Mouse (Mus musculus): ENCODE measurements around the gene Gm9736.
"Not testable (repeated sequence)": the region's sequence is repeated elsewhere in the genome, so short reads cannot be mapped to it uniquely, and the experiment has no call there.

The Gm9736 gene

DNA sequence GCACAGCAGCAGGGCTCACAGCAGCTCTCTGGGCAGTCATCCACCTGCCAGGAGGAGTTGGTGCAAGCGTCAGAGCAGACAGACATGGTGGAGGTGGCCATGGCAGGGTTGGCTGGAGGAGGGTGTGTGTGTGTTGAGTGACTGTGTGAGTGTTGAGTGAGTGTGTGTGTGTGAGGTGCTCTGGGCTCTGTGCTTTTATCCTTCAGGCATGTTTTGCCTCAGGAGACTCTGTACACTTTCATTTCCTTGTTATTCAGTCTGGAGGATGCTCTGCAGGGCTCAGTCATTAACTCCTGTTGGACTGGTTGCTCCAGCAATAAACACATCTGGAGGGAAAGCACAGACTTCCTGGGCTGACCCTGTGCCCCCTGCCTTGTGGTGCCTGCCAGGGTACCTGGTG lies at the start of gene Gm9736:
Gene Gm9736 (minus strand): TSS at position 101 of the 400 bp plus-strand sequence.
- DNase-seq (ENCODE audit: extremely low read depth, low read depth) = not testable (repeated sequence)

DNA sequence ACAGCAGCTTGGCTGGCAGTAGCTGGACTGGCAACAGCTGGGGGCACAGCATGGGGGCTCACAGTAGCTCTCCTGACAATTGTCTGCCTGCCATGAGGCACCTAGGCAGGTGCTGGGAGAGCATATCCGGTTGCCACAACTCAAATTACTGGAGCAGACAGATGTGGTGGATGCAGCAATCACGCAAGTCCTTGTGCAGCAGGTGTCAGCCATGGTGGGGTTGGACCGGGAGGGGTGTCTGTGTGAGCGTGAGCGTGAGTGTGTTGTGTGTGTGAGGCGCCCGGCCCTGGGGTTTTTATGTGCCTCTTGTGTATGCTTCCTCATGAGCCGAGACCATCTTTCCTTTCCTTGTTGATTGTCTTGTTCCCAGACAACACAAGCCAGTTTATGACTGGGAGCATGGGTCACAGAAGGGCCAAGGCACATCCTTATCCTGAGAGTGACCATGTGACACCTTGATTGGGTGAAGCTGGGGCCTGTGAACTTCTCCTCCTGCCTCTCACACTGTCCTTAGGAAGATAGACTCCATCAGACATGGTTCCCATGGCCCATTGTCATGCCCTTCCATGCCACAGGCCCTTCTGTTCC lies 47.9 kb upstream of the Gm9736 start, which contains the start of gene Gm19668:
Gene Gm19668 (minus strand): TSS at position 213 of the 588 bp plus-strand sequence.
- no peak for DNase-seq (ENCODE audit: extremely low read depth, low read depth)

DNA sequence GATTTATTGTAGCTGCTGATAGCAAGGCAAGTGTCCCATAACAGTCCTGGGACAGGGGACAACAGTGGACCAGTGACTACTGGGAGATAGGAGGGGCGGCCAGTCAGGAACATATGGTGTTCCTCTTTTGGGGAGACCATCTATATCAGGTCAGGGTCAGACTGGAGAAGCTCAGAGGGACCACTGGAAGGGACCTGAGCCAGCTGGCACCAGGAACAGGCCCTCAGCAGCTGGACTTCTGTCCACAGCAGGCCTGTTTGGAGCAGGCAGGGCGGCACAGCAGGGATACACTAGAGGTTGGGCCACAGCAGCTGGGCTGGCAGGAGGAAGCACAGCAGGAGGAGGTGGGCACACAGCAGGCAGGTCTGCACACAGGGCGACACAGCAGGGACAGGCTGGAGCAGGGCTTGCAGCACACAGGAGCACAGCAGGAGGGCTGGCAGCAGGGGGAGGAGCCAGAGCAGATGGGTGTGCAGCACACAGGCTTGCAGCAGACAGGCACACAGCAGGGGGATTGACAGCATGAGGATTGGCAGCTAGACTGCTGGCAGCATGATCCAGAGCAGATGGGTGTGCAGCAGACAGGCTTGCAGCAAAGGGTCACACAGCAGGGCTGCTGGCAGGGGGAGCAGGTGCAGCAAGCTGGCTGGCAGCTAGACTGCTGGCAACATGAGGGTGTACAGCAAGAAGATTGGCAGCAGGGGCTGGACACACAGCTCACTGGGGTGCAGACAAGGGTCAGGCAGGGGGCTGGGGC lies 47.2 kb upstream of the Gm9736 start:
- DNase-seq (ENCODE audit: extremely low read depth, low read depth) = not testable (repeated sequence)

DNA sequence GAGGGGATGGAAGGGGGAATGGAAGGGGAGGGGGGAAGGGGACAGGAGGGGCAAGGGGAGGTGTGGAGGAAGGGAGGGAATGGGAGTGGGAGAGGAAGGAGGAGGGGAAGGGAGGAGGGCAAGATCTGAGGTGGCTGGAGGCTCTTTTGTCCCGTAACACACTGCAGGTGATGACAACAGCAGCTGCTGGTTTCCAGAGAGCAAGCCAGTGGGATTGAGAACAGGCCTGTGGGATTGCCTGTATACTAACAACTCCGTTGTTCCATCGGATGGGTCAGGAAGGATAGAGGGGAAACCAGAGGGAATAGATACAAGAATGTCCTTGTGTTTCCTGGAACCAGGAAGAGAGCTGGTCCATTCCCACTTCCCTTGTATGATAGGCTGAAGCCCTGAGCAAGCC lies 46.5 kb upstream of the Gm9736 start:
- no peak for DNase-seq (ENCODE audit: extremely low read depth, low read depth)

DNA sequence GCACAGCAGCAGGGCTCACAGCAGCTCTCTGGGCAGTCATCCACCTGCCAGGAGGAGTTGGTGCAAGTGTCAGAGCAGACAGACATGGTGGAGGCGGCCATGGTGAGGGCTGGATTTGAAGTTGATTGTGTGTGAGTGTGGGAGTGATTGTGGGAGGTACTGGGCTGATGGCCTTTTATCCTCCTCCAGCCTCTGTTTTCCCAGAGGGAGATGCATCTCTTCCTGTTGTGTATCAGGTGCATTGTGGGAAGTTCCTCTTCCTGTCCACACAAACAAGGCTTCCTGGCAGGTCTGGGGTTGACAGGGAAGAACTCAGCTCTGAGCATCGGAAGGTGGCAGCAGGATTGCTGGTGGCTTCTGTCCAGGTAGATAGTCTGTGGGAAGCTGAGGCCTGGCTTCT lies 43.8 kb upstream of the Gm9736 start, which contains the start of gene Gm9639:
Gene Gm9639 (minus strand): TSS at position 101 of the 400 bp plus-strand sequence.
- DNase-seq (ENCODE audit: extremely low read depth, low read depth) = no peak

DNA sequence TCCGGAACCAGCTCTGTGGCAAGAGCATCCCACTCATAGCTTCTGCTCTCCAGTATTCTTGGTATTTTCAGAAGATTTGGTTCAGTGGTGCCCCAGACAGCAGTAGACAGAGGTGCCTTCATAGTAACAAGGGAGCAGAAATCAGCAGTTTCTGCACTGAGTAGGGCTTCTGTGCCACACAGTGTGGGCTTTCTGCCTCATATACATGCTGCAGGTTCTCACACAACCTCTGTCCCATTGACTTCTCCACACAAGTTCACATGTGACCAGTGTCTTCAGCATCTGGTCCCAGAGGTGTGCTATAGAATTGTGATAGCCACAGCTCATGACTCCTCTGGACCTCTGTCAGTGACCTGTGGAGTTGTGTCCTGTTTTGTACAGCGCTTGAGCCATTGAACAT lies 37.5 kb upstream of the Gm9736 start:
- DNase-seq (ENCODE audit: extremely low read depth, low read depth) = no peak

DNA sequence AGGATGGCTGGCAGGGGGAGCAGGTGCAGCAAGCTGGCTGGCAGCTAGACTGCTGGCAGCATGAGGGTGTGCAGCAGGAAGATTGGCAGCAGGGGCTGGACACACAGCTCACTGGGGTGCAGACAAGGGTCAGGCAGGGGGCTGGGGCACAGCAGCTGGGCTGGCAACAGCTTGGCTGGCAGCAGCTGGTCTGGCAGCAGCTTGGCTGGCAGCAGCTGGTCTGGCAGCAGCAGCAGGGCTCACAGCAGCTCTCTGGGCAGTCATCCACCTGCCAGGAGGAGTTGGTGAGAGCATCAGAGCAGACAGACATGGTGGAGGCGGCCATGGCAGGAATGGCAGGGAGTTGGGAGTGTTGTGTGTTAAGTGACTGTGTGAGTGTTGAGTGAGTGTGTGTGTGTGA lies 36.7 kb upstream of the Gm9736 start, which contains the start of gene Gm7137:
Gene Gm7137 (minus strand): TSS at position 325 of the 400 bp plus-strand sequence.
- DNase-seq (ENCODE audit: extremely low read depth, low read depth) = not testable (repeated sequence)

DNA sequence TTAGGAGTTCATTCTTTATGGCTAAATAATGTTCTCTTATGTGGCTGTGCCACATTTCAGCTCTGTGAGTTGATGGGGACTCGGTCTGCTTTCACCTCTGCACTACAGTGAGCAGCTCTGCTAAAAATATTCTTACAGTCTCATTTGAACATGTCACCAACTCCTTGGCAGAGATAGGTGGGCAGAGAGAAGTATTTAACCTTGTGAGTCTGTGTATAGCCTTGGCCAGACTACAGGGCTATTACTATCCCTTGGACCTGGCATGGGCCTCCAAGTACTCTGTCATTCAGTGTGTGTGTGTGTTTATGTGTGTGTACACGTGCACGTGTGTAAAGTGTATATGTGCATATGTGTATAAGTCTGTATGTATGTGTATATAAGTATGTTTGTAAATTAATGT lies 32.2 kb upstream of the Gm9736 start:
- DNase-seq (ENCODE audit: extremely low read depth, low read depth) = not testable (repeated sequence)

DNA sequence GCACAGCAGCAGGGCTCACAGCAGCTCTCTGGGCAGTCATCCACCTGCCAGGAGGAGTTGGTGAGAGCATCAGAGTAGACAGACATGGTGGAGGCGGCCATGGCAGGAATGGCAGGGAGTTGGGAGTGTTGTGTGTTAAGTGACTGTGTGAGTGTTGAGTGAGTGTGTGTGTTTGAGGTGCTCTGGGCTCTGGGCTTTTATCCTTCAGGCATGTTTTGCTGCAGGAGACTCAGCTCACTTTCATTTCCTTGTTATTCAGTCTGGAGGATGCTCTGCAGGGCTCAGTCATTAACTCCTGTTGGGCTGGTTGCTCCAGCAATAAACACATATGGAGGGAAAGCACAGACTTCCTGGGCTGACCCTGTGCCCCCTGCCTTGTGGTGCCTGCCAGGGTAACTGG lies 31.3 kb upstream of the Gm9736 start, which contains the start of gene Gm3250:
Gene Gm3250 (minus strand): TSS at position 101 of the 400 bp plus-strand sequence.
- DNase-seq (ENCODE audit: extremely low read depth, low read depth) = not testable (repeated sequence)

DNA sequence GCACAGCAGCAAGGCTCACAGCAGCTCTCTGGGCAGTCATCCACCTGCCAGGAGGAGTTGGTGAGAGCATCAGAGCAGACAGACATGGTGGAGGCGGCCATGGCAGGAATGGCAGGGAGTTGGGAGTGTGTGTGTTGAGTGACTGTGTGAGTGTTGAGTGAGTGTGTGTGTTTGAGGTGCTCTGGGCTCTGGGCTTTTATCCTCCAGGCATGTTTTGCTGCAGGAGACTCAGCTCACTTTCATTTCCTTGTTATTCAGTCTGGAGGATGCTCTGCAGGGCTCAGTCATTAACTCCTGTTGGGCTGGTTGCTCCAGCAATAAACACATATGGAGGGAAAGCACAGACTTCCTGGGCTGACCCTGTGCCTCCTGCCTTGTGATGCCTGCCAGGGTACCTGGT lies 25.7 kb upstream of the Gm9736 start, which contains the start of gene Gm7138:
Gene Gm7138 (minus strand): TSS at position 101 of the 400 bp plus-strand sequence.
- not testable (repeated sequence) for DNase-seq (ENCODE audit: extremely low read depth, low read depth)

DNA sequence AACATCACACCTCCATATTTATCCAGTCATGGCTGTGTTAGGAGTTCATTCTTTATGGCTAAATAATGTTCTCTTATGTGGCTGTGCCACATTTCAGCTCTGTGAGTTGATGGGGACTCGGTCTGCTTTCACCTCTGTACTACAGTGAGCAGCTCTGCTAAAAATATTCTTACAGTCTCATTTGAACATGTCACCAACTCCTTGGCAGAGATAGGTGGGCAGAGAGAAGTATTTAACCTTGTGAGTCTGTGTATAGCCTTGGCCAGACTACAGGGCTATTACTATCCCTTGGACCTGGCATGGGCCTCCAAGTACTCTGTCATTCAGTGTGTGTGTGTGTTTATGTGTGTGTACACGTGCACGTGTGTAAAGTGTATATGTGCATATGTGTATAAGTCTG lies 21.0 kb upstream of the Gm9736 start:
- DNase-seq (ENCODE audit: extremely low read depth, low read depth) = not testable (repeated sequence)

DNA sequence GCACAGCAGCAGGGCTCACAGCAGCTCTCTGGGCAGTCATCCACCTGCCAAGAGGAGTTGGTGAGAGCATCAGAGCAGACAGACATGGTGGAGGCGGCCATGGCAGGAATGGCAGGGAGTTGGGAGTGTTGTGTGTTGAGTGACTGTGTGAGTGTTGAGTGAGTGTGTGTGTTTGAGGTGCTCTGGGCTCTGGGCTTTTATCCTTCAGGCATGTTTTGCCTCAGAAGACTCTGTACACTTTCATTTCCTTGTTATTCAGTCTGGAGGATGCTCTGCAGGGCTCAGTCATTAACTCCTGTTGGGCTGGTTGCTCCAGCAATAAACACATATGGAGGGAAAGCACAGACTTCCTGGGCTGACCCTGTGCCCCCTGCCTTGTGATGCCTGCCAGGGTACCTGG lies 20.1 kb upstream of the Gm9736 start, which contains the start of gene Gm3238:
Gene Gm3238 (minus strand): TSS at position 101 of the 400 bp plus-strand sequence.
- DNase-seq (ENCODE audit: extremely low read depth, low read depth) = not testable (repeated sequence)

DNA sequence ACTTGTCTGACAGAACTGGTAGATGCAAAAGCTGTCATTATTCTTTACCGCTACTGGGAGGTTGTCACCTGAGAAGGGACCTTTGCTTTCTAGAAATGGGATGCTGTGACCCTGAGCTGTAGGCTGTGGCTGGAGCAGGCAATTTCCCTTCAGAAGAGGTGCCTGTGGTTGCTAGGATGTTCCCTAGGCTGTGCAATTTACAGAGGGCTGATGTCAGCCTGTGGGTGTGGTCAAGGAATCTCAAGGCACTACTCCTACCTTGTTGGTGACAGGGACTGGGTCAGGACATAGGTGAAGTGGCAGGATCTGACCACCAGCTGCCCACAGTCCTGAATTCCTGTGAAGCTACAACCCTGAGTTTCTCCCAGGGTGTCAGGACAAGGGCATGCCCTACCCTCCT lies 18.6 kb upstream of the Gm9736 start:
- no peak for DNase-seq (ENCODE audit: extremely low read depth, low read depth)

DNA sequence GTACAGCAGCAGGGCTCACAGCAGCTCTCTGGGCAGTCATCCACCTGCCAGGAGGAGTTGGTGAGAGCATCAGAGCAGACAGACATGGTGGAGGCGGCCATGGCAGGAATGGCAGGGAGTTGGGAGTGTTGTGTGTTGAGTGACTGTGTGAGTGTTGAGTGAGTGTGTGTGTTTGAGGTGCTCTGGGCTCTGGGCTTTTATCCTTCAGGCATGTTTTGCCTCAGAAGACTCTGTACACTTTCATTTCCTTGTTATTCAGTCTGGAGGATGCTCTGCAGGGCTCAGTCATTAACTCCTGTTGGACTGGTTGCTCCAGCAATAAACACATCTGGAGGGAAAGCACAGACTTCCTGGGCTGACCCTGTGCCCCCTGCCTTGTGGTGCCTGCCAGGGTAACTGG lies 8.4 kb upstream of the Gm9736 start, which contains the start of gene Gm3233:
Gene Gm3233 (minus strand): TSS at position 101 of the 400 bp plus-strand sequence.
- not testable (repeated sequence) for DNase-seq (ENCODE audit: extremely low read depth, low read depth)

DNA sequence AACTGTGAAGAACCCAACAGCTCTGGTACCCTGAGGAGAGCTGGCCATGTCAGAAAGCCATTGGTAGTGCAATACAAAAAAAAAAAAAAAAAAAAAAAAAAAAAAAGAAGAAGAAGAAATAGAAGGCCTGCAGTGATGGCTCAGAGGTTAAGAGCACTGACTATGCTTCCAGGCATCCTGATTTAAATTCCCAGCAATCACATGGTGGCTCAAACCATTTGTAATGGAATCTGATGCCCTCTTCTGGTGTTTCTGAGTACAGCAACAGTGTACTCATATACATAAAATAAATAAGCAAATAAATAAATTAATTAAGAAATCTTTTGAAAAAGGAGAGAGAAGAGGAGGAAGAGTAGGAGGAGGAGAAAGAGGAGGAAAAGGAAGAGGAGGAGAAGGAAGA lies 2.3 kb upstream of the Gm9736 start:
- DNase-seq (ENCODE audit: extremely low read depth, low read depth) = no peak

DNA sequence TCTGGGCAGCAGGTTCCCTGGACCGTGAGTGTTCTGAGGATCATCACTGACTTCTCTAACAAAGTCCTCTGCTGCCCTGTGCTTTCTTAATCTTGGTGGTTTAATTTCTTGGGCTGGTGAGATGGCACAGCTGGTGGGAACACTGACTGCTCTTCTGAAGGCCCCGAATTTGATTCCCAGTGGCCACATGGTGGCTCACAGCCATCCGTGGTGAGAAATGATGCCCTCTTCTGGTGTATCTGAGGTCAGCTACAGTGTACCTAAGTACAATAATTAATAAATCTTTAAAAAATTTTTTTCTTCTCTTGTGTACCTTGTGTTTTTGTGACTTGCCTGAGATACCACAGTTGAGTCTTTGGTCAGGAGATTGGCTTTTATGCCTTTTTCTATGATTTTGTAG lies 1.2 kb upstream of the Gm9736 start:
- not testable (repeated sequence) for DNase-seq (ENCODE audit: extremely low read depth, low read depth)

DNA sequence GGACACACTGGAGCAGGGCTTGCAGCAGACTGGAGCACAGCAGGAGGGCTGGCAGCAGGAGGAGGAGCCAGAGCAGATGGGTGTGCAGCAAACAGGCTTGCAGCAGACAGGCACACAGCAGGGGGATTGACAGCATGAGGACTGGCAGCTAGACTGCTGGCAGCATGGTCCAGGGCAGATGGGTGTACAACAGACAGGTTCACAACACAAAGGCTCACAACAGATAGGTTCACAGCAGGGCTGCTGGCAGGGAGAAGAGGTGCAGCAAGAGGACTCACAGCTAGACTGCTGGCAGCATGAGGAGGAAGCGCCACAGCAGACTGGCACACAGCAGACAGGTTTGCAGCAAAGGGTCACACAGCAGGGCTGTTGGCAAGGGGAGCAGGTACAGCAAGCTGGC lies 468 bp downstream of the Gm9736 start:
- not testable (repeated sequence) for DNase-seq (ENCODE audit: extremely low read depth, low read depth)

DNA sequence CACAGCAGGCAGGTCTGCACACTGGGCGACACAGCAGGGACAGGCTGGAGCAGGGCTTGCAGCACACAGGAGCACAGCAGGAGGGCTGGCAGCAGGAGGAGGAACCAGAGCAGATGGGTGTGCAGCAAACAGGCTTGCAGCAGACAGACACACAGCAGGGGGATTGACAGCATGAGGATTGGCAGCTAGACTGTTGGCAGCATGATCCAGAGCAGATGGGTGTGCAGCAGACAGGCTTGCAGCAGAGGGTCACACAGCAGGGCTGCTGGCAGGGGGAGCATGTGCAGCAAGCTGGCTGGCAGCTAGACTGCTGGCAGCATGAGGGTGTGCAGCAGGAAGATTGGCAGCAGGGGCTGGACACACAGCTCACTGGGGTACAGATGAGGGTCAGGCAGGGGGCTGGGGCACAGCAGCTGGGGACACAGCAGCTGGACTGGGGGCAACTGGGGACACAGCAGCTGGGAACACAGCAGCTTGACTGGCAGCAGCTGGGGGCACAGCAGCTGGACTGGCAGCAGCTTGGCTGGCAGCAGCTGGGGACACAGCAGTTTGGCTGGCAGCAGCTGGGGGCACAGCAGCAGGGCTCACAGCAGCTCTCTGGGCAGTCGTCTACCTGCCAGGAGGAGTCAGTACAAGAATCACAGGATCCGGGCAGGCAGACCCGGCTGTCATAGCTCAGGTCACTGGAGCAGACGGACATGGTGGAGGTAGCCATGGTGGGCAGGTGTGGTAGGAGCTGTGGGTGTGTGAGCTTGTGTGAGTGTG lies 9.0 kb downstream of the Gm9736 start, which contains the start of gene Gm18596:
Gene Gm18596 (minus strand): TSS at position 715 of the 765 bp plus-strand sequence.
- DNase-seq (ENCODE audit: extremely low read depth, low read depth) = not testable (repeated sequence)

DNA sequence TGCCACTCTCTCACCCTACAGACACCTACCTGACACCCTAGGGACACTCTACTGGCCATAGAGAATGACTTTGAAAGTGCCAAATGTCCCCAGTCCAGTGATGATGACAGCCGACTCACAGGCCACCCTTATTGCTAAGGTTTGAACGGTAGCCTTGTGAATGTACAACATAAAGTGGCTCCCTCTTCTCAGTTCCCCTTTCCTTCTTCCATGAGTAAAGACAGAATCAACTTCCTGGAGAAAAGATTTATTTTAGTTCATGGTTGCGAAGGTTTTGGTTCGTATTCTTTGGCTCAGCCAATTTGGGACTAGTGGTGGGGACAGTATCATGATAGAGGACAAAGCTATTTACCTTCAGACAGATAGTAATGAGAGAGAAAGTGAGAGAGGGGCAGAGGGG lies 12.2 kb downstream of the Gm9736 start:
- DNase-seq (ENCODE audit: extremely low read depth, low read depth) = no peak

DNA sequence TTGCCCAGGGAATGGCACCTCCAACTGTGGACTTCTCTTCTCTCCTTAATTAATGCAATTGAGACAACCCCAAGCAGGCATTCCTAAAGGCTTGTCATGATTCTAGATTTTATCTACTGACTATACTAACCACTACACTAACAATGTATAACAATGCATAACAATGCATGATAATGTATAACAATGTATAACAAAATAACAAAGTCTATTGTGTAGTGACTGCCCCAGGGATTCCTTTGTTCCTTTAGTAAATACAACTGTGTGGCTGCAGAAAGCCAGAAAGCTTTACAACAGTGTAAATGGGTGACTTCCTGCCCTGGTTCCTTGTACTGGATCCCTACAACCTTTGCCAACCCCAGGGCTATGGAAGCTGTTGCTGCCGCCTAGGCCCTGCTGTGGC lies 15.2 kb downstream of the Gm9736 start:
- DNase-seq (ENCODE audit: extremely low read depth, low read depth) = no peak

DNA sequence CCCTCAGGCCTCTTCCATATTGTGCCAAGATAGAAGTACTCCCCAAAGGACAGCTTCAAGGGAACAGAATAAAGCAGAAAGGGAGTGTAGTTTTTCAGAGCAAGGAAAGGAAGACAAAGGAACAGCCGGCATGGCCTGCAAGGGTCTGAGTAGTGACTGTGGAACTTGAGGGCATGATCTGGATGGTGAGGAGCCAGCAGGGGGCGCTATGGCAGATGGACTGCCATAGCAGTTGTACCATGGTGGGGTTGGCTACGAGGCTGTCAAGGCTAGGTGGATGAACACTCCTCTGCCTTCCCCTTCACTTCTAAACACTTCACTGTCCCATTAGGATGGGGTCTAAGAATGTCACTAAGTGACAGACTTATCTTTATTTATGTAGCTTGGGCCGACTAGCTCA lies 21.9 kb downstream of the Gm9736 start:
- peak; percentile 24 for DNase-seq (ENCODE audit: extremely low read depth, low read depth)

Data from MEL-GATA-1-ER (cell line).